Mouse (Mus musculus): ENCODE data around the gene AI661453.
"Not testable (repeated sequence)": the region's sequence is repeated elsewhere in the genome, so short reads cannot be mapped to it uniquely, and the experiment has no call there.

DNA sequence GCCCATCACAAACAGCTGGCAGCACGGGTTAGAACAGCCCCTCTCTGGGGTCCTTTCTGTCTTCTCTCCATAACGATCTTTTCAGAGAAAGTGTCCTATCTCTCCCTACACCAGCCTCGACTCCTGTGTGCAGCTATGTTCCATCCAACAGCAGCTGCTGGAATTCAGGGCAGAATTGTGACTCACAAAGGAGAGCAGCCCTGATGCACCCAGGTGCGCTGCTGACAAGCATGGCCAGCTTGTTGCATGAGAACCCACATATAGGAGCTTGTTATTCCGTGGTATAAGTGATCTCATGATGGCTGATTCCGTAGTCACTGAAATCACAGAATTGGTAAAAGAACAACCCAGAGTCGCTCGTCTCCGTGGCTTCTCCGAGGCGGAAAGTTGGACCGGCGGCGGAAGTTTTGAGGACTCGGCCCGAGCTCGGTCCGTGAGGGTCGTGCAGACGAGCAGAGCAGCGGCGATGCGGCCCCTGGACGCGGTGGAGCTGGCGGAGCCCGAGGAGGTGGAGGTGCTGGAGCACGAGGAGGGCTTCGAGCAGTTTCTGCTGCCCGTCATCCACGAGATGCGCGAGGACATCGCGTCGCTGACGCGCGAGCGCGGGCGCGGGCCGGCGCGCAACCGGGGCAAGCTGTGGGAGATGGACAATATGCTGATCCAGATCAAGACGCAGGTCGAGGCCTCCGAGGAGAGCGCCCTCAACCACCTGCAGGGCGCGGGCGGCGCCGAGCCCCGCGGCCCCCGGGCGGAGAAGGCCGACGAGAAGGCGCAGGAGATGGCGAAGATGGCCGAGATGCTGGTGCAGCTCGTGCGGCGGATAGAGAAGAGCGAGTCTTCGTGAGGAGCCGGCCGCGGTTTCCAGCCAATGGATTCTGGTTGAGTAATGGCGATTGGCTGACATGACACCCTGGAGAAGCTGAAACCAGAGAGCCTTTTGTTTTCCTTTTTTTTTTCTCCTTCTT is 26.2 kb upstream of the AI661453 start:
- not testable (repeated sequence) for TF ChIP-seq ZNF384 (IDR thresholded peaks at IDR 0.05; ENCODE audit: low read depth, low read length); HCFC1 (IDR thresholded peaks at IDR 0.05; ENCODE audit: borderline replicate concordance, insufficient read depth, low read length); ZC3H11A (IDR thresholded peaks at IDR 0.05; ENCODE audit: borderline replicate concordance, low read depth, low read length); MAFK (IDR thresholded peaks at IDR 0.05; ENCODE audit: insufficient read depth, low read depth, low read length); CHD2 (IDR thresholded peaks at IDR 0.05; ENCODE audit: low read depth, low read length)
